Mouse (Mus musculus) stomach, embryonic 15.5 days (tissue): ENCODE results near the gene Ackr3. TPM values are rescaled to one million over a fixed set of nuclear protein-coding genes. Genes with fewer than 3 reads are reported as not detected.
A peak's percentile ranks its signal among the peaks of the same experiment; 100 is the strongest.

Source experiments
- ATAC-seq: fragments of 200-750 bp; cut with Nextera tagmentation; 2 replicates; pipeline ENCODE4 v1.8.0; 2017; ENCODE audit warnings: low read depth, moderate number of reproducible peaks, moderate TSS enrichment; ENCODE audit not compliant: insufficient read depth, low FRiP score
- H3K27ac ChIP-seq: fragments of 300-500 bp; sonication (generic); 2 replicates; pipeline ENCODE4 v1.5.1; 2015; ENCODE audit warnings: mild to moderate bottlenecking, inconsistent platforms
- H3K27me3 ChIP-seq: fragments of 300-500 bp; sonication (generic); replicated peaks from 2 replicates; pipeline ENCODE4 v1.6.1; 2015; ENCODE audit warnings: inconsistent platforms
- H3K36me3 ChIP-seq: fragments of 300-500 bp; sonication (generic); 2 replicates; pipeline ENCODE4 v1.6.1; 2015; ENCODE audit warnings: inconsistent platforms
- H3K4me1 ChIP-seq: fragments of 300-500 bp; sonication (generic); 2 replicates; pipeline ENCODE4 v1.6.1; 2015; ENCODE audit warnings: inconsistent platforms
- H3K4me2 ChIP-seq: fragments of 300-500 bp; sonication (generic); 2 replicates; pipeline ENCODE4 v1.6.1; 2015; ENCODE audit warnings: mild to moderate bottlenecking, inconsistent platforms
- H3K4me3 ChIP-seq: fragments of 300-500 bp; sonication (generic); replicated peaks from 2 replicates; pipeline ENCODE4 v1.5.1; 2015; ENCODE audit warnings: inconsistent platforms
- H3K9ac ChIP-seq: fragments of 300-500 bp; sonication (generic); 2 replicates; pipeline ENCODE4 v1.6.1; 2015; ENCODE audit warnings: inconsistent platforms
- H3K9me3 ChIP-seq: fragments of 300-500 bp; sonication (generic); 2 replicates; pipeline ENCODE4 v1.6.1; 2016; ENCODE audit warnings: inconsistent platforms
- WGBS: fragments of 180-500 bp; shearing (Covaris S2); methylation state at CpG from one replicate; pipeline ENCODE4 v1.1.7; 2015; 5-methylcytosine and 5-hydroxymethylcytosine counted together
- polyA plus RNA-seq: library from polyadenylated mRNA; unstranded; fragments of >200 nt; fragmentation: Nextera tagmentation; extraction: Ambion mirVana; gene quantifications from 2 replicates; pipeline ENCODE4 v1.2.1, GENCODE M21; 2015

Gene Ackr3
- polyA plus RNA-seq, 1 experiment from 2014 or later, result 22.6 TPM

DNA sequence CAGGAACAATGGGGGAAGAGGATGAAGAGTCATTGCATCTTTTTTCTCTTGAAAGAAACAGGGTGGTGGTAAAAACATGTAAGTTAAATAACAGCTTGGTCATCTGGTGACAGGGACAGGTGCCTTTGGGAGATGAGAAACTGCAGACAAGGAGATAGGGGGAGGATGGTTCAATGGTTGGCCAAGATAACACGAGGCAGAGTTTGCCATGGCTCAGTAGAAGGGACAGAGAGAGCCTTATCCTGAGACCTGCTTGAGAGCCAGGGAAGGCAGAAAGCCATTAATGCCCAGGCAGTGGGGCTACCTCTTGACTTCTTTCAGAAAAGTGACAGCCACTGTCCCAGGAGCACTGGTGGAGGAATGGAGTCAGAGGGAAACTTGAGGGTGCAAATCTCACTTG lies 43.0 kb downstream of the Ackr3 start:
- H3K4me1 ChIP-seq, result no peaks in the 10 kb centered on the region
- H3K27ac ChIP-seq, result no peak overlapping the region
- H3K4me3 ChIP-seq, result no peak overlapping the region
- no peaks in the 10 kb centered on the region for H3K36me3 ChIP-seq
- no peak overlapping the region for H3K4me2 ChIP-seq
- no peaks in the 10 kb centered on the region for H3K9me3 ChIP-seq
- H3K9ac ChIP-seq, result no peak overlapping the region
- 60% methylated on average over 1 of the region's 1 CpGs for WGBS
- H3K27me3 ChIP-seq, result no peaks in the 10 kb centered on the region
- ATAC-seq, result peak; percentile 69

GRCm38 (mm10) chr1:90247234-90247633 lies 43.5 kb downstream of the Ackr3 start:
- H3K9ac ChIP-seq, result no peak overlapping the region
- H3K27ac ChIP-seq, result no peak overlapping the region
- no peak overlapping the region for H3K4me2 ChIP-seq
- H3K36me3 ChIP-seq, result no peaks in the 10 kb centered on the region
- no peaks in the 10 kb centered on the region for H3K4me1 ChIP-seq
- H3K27me3 ChIP-seq, result no peaks in the 10 kb centered on the region
- 66% methylated on average over 4 of the region's 4 CpGs for WGBS
- no peaks in the 10 kb centered on the region for H3K9me3 ChIP-seq
- no peak for ATAC-seq
- no peak overlapping the region for H3K4me3 ChIP-seq

- peak; percentile 82; the same call in 1 of the 2 replicates for ATAC-seq
- 91% methylated on average over 8 of the region's 8 CpGs for WGBS
- no peaks in the 10 kb centered on the region for H3K27me3 ChIP-seq
- H3K4me1 ChIP-seq, result no peaks in the 10 kb centered on the region
- no peak overlapping the region for H3K4me3 ChIP-seq
- H3K4me2 ChIP-seq, result no peak overlapping the region
- no peak overlapping the region for H3K27ac ChIP-seq
- H3K9me3 ChIP-seq, result no peaks in the 10 kb centered on the region
- H3K36me3 ChIP-seq, result no peaks in the 10 kb centered on the region
- H3K9ac ChIP-seq, result no peak overlapping the region
Measured at GRCm38 (mm10) chr1:90247756-90248541, 44.2 kb downstream of the Ackr3 start.

GRCm38 (mm10) chr1:90248966-90249735 lies 45.4 kb downstream of the Ackr3 start:
- H3K4me2 ChIP-seq, result no peak overlapping the region
- H3K36me3 ChIP-seq, result no peaks in the 10 kb centered on the region
- WGBS, result 74% methylated on average over 9 of the region's 9 CpGs
- H3K4me1 ChIP-seq, result no peaks in the 10 kb centered on the region
- H3K9me3 ChIP-seq, result no peaks in the 10 kb centered on the region
- H3K9ac ChIP-seq, result no peak overlapping the region
- H3K4me3 ChIP-seq, result no peak overlapping the region
- no peak for ATAC-seq
- no peaks in the 10 kb centered on the region for H3K27me3 ChIP-seq
- H3K27ac ChIP-seq, result no peak overlapping the region

- Histone ChIP-seq H3K9me3 (no peaks in the 10 kb centered on the region), H3K4me3 (no peak overlapping the region), H3K27ac (no peak overlapping the region), H3K4me1 (no peaks in the 10 kb centered on the region), H3K4me2 (no peak overlapping the region), H3K9ac (no peak overlapping the region), H3K27me3 (no peaks in the 10 kb centered on the region), H3K36me3 (no peaks in the 10 kb centered on the region)
- no peak for ATAC-seq
- 52% methylated on average over 6 of the region's 6 CpGs for WGBS
Measured at GRCm38 (mm10) chr1:90250419-90250818, 46.6 kb downstream of the Ackr3 start.

- H3K27ac ChIP-seq, result no peak overlapping the region
- no peak for ATAC-seq
- no peaks in the 10 kb centered on the region for H3K27me3 ChIP-seq
- no peaks in the 10 kb centered on the region for H3K36me3 ChIP-seq
- no peak overlapping the region for H3K9ac ChIP-seq
- WGBS, result 60% methylated on average over 3 of the region's 3 CpGs
- H3K4me2 ChIP-seq, result no peak overlapping the region
- no peaks in the 10 kb centered on the region for H3K4me1 ChIP-seq
- no peaks in the 10 kb centered on the region for H3K9me3 ChIP-seq
- no peak overlapping the region for H3K4me3 ChIP-seq
Measured at GRCm38 (mm10) chr1:90251156-90251555, 47.4 kb downstream of the Ackr3 start.

- 83% methylated on average over 10 of the region's 10 CpGs for WGBS
- ATAC-seq, result no peak
- no peak overlapping the region for H3K27ac ChIP-seq
- no peaks in the 10 kb centered on the region for H3K36me3 ChIP-seq
- H3K4me3 ChIP-seq, result no peak overlapping the region
- 0 out of 2 replicates have a peak, but pooled peaks cover 2% of the 10 kb centered on the region for H3K4me1 ChIP-seq
- no peak overlapping the region for H3K9ac ChIP-seq
- no peaks in the 10 kb centered on the region for H3K27me3 ChIP-seq
- no peak overlapping the region for H3K4me2 ChIP-seq
- H3K9me3 ChIP-seq, result no peaks in the 10 kb centered on the region
Measured at GRCm38 (mm10) chr1:90253465-90253864, 49.7 kb downstream of the Ackr3 start.

DNA sequence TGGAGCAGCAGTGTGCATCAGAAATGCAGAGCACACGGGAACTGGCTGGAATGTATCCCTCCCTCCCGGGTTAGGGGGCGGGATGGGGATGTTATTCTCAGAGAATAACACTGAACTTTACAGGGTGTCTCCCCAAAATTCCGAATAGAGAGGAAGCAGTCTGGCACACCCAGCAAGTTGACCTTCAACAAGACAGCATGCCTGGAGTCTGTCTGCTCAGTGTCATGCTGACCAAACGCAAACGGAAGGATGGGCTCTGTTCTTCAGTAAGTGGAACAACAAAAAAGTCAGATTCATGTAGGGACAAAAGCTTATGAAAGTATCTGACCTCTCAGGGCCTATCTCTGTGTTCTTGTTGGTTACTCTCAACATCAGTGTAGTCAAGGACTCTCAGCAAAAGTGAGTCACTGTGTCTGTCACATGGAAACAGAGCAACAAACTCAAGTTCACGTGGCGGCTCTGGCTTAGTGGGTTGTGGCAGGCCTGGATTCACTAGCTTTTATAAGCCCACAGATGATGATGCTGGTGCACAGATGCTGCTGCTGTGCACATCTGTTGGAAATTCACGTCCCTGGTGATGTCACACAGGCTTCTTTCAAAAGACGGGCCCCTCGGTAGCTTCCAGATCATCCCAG lies 54.6 kb downstream of the Ackr3 start:
- H3K4me3 ChIP-seq, result no peak overlapping the region
- no peak for ATAC-seq
- H3K36me3 ChIP-seq, result no peaks in the 10 kb centered on the region
- WGBS, result 73% methylated on average over 11 of the region's 11 CpGs
- H3K4me2 ChIP-seq, result no peak overlapping the region
- no peak overlapping the region for H3K27ac ChIP-seq
- H3K4me1 ChIP-seq, result 0 out of 2 replicates have a peak, but pooled peaks cover 2% of the 10 kb centered on the region
- no peak overlapping the region for H3K9ac ChIP-seq
- no peaks in the 10 kb centered on the region for H3K27me3 ChIP-seq
- H3K9me3 ChIP-seq, result no peaks in the 10 kb centered on the region

GRCm38 (mm10) chr1:90260704-90261581 lies 57.2 kb downstream of the Ackr3 start:
- H3K36me3 ChIP-seq, result no peaks in the 10 kb centered on the region
- no peak overlapping the region for H3K9ac ChIP-seq
- H3K9me3 ChIP-seq, result no peaks in the 10 kb centered on the region
- H3K4me3 ChIP-seq, result no peak overlapping the region
- ATAC-seq, result no peak
- no peaks in the 10 kb centered on the region for H3K27me3 ChIP-seq
- WGBS, result 80% methylated on average over 11 of the region's 11 CpGs
- H3K4me1 ChIP-seq, result 0 out of 2 replicates have a peak, but pooled peaks cover 2% of the 10 kb centered on the region
- H3K4me2 ChIP-seq, result no peak overlapping the region
- H3K27ac ChIP-seq, result no peak overlapping the region

DNA sequence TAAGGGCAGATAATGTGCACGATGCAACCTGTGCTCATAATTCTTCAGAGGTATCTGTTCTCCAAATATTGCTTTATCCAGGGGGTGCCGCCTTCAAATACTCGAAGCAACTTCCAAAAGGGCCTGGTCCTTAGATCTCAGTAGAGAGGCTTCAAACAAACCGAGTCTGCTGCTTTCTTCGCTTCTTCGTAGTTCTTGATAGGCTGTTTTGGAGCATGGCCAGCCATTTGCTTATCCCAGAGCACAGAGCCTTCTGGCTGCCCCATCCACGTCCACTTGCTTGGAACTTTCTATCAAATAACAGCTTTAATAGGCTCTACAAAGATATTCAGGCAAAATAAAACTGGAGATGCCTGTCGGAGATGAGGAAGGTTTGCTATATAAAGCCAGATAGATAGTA lies 58.6 kb downstream of the Ackr3 start:
- Histone ChIP-seq H3K27me3 (no peaks in the 10 kb centered on the region), H3K9ac (no peak overlapping the region), H3K36me3 (no peaks in the 10 kb centered on the region), H3K9me3 (no peaks in the 10 kb centered on the region), H3K4me1 (no peaks in the 10 kb centered on the region), H3K27ac (no peak overlapping the region), H3K4me3 (no peak overlapping the region), H3K4me2 (no peak overlapping the region)
- whole genome bisulfite sequencing, result 56% methylated on average over 8 of the region's 8 CpGs
- no peak for ATAC-seq
